Mouse (Mus musculus): ENCODE results near the gene Rdm1. TPM values are rescaled to one million over a fixed set of nuclear protein-coding genes. Genes with fewer than 3 reads are reported as not detected.

Gene Rdm1
- 32.9 and 38.3 TPM in 2 replicates for polyA plus RNA-seq (2021; fragmentation: Nextera tagmentation)
- long read RNA-seq, experiment 1, transcript Rdm1-201 (7 exons, 1,124 nt) = major isoform, 40 of 43 reads
- long read RNA-seq, experiment 1, partial matches to known transcripts = 0 of 43 reads
- long read RNA-seq, experiment 1, other reads (novel, unspliced or antisense) = 3 of 43 reads
- long read RNA-seq, experiment 2, transcript Rdm1-201 (7 exons, 1,124 nt) = major isoform, 22 of 25 reads
- long read RNA-seq, experiment 2, partial matches to known transcripts = 2 of 25 reads
- long read RNA-seq, experiment 2, other reads (novel, unspliced or antisense) = 1 of 25 reads

GRCm38 (mm10) chr11:101626995-101627856 is at the start of gene Rdm1:
Rdm1 (plus strand) TSS chr11:101627195.

GRCm38 (mm10) chr11:101582054-101583035 is 44.6 kb upstream of the Rdm1 start, which contains the start of gene Tmem106a:
Tmem106a (plus strand) TSS chr11:101582242.

GRCm38 (mm10) chr11:101599156-101599555 is 27.8 kb upstream of the Rdm1 start, which contains the start of gene Gm11634:
Gm11634 (minus strand) TSS chr11:101599256.

GRCm38 (mm10) chr11:101664825-101665635 is 38.0 kb downstream of the Rdm1 start, which contains the start of gene Arl4d:
Arl4d (plus strand) TSS chr11:101665541.

Other genes starting within 250 kb of the Rdm1 start
- 87.9 and 90.1 TPM in 2 replicates for gene Aarsd1, start 209.6 kb upstream of the Rdm1 start, polyA plus RNA-seq (2021; fragmentation: Nextera tagmentation)
- gene Gm27029, start 202.4 kb upstream of the Rdm1 start, polyA plus RNA-seq (2021; fragmentation: Nextera tagmentation) = 7.8 and 8.1 TPM in 2 replicates
- gene Rundc1, start 202.1 kb upstream of the Rdm1 start, polyA plus RNA-seq (2021; fragmentation: Nextera tagmentation) = 19.2 and 22.5 TPM in 2 replicates
- gene Ptges3l, start 201.9 kb upstream of the Rdm1 start, polyA plus RNA-seq (2021; fragmentation: Nextera tagmentation) = 2.1 and 3.0 TPM in 2 replicates
- gene Rpl27, start 184.9 kb upstream of the Rdm1 start, polyA plus RNA-seq (2021; fragmentation: Nextera tagmentation) = 1,000 and 1,005 TPM in 2 replicates
- gene Ifi35, start 178.8 kb upstream of the Rdm1 start, polyA plus RNA-seq (2021; fragmentation: Nextera tagmentation) = 5.7 and 6.2 TPM in 2 replicates
- gene Rnd2, start 162.2 kb upstream of the Rdm1 start, polyA plus RNA-seq (2021; fragmentation: Nextera tagmentation) = 17.9 and 18.2 TPM in 2 replicates
- gene Vat1, start 161.0 kb upstream of the Rdm1 start, polyA plus RNA-seq (2021; fragmentation: Nextera tagmentation) = 10.1 and 13.2 TPM in 2 replicates
- gene Brca1, start 75.2 kb upstream of the Rdm1 start, polyA plus RNA-seq (2021; fragmentation: Nextera tagmentation) = 0.29 and 0.36 TPM in 2 replicates
- gene Nbr1, start 75.0 kb upstream of the Rdm1 start, polyA plus RNA-seq (2021; fragmentation: Nextera tagmentation) = 38.4 and 43.7 TPM in 2 replicates
- 1.7 and 2.8 TPM in 2 replicates for gene Tmem106a, start 45.0 kb upstream of the Rdm1 start, polyA plus RNA-seq (2021; fragmentation: Nextera tagmentation)
- gene Gm11634, start 27.9 kb upstream of the Rdm1 start, polyA plus RNA-seq (2021; fragmentation: Nextera tagmentation) = not detected in 2 replicates
- gene Arl4d, start 38.3 kb downstream of the Rdm1 start, polyA plus RNA-seq (2021; fragmentation: Nextera tagmentation) = 7.0 and 8.2 TPM in 2 replicates
- 11.0 and 14.5 TPM in 2 replicates for gene Dhx8, start 105.7 kb downstream of the Rdm1 start, polyA plus RNA-seq (2021; fragmentation: Nextera tagmentation)
- gene Etv4, start 158.2 kb downstream of the Rdm1 start, polyA plus RNA-seq (2021; fragmentation: Nextera tagmentation) = 0.80 TPM in 2 replicates